Mouse (Mus musculus) midbrain, postnatal 0 days (tissue): ENCODE data around the gene Icos. TPM values are rescaled to one million over a fixed set of nuclear protein-coding genes. Genes with fewer than 3 reads are reported as not detected.

Source experiments
- ATAC-seq: fragments of 200-750 bp; cut with Nextera tagmentation; 2 replicates; pipeline ENCODE4 v1.8.0; 2017; ENCODE audit warnings: moderate number of reproducible peaks, mild to moderate bottlenecking, moderate TSS enrichment, moderate library complexity; ENCODE audit not compliant: low FRiP score
- DNase-seq: peaks from one replicate; pipeline ENCODE4 v3.0.0-alpha.2; 2015; ENCODE audit warnings: low spot score
- H3K27ac ChIP-seq: fragments of 300-500 bp; sonication (generic); 2 replicates; pipeline ENCODE4 v1.5.1; 2014; ENCODE audit warnings: low read depth, mild to moderate bottlenecking, low read length, mixed read lengths
- H3K27me3 ChIP-seq: fragments of 300-500 bp; sonication (generic); 2 replicates; pipeline ENCODE4 v1.6.1; 2014; ENCODE audit warnings: low read length, control low read depth, mixed read lengths; ENCODE audit not compliant: insufficient read depth
- H3K36me3 ChIP-seq: fragments of 300-500 bp; sonication (generic); 2 replicates; pipeline ENCODE4 v1.6.1; 2014; ENCODE audit warnings: low read length, control low read depth, mixed read lengths; ENCODE audit not compliant: insufficient read depth
- H3K4me1 ChIP-seq: fragments of 300-500 bp; sonication (generic); 2 replicates; pipeline ENCODE4 v1.6.1; 2014; ENCODE audit warnings: mild to moderate bottlenecking, control low read depth, antibody characterized with exemption, low read length, mixed read lengths; ENCODE audit not compliant: insufficient read depth
- H3K4me2 ChIP-seq: fragments of 300-500 bp; sonication (generic); 2 replicates; pipeline ENCODE4 v1.6.1; 2014; ENCODE audit warnings: low read depth, mild to moderate bottlenecking, low read length, mixed read lengths; ENCODE audit not compliant: poor library complexity, severe bottlenecking
- H3K4me3 ChIP-seq: fragments of 300-500 bp; sonication (generic); 2 replicates; pipeline ENCODE4 v1.5.1; 2014; ENCODE audit warnings: low read depth, mild to moderate bottlenecking, low read length, moderate library complexity
- H3K9ac ChIP-seq: fragments of 300-500 bp; sonication (generic); replicated peaks from 2 replicates; pipeline ENCODE4 v1.6.1; 2014; ENCODE audit warnings: mild to moderate bottlenecking, low read length, moderate library complexity, mixed read lengths; ENCODE audit not compliant: poor library complexity, severe bottlenecking
- H3K9me3 ChIP-seq: fragments of 300-500 bp; sonication (generic); 2 replicates; pipeline ENCODE4 v1.6.1; 2016; ENCODE audit warnings: low read length, control low read depth
- CTCF ChIP-seq: IDR thresholded peaks from 2 replicates; pipeline ENCODE4 v1.5.1; 2016; ENCODE audit warnings: antibody characterized with exemption, mild to moderate bottlenecking
- WGBS: fragments of 180-500 bp; shearing (Covaris S2); extraction: QIAGEN DNeasy Blood & Tissue Kit; methylation state at CpG from one replicate; pipeline ENCODE4 v1.1.7; 2014; 5-methylcytosine and 5-hydroxymethylcytosine counted together
- polyA plus RNA-seq: library from polyadenylated mRNA; unstranded; fragments of >200 nt; fragmentation: Nextera tagmentation; extraction: Ambion mirVana; gene quantifications from 2 replicates; pipeline ENCODE4 v1.2.1, GENCODE M21; 2015
- total RNA-seq: library from RNA; depleted of rRNA; stranded (reverse); fragments of >200 nt; gene quantifications from 2 replicates; pipeline ENCODE4 v1.2.3, GENCODE M21; 2014

Icos gene
- total and polyA plus RNA-seq, 2 experiments from 2014 or later = 0.14 TPM; not detected in 1

- H3K4me2 ChIP-seq = no peak overlapping the region
- no peak for DNase-seq
- no peak overlapping the region for H3K27ac ChIP-seq
- no peaks in the 10 kb centered on the region for H3K9me3 ChIP-seq
- no peaks in the 10 kb centered on the region for H3K4me1 ChIP-seq
- ATAC-seq = no peak
- no peak overlapping the region for H3K4me3 ChIP-seq
- no peaks in the 10 kb centered on the region for H3K36me3 ChIP-seq
- 88% methylated on average over 6 of the region's 6 CpGs for WGBS
- H3K27me3 ChIP-seq = no peaks in the 10 kb centered on the region
- no peak for TF ChIP-seq CTCF
- H3K9ac ChIP-seq = no peak overlapping the region
These were observed 21.5 kb upstream of the Icos start for GRCm38 (mm10) chr1:60956196-60956595.

GRCm38 (mm10) chr1:60958287-60958686, 19.4 kb upstream of the Icos start:
- H3K36me3 ChIP-seq = no peaks in the 10 kb centered on the region
- no peak for DNase-seq
- no peak overlapping the region for H3K4me3 ChIP-seq
- no peaks in the 10 kb centered on the region for H3K9me3 ChIP-seq
- no peak for ATAC-seq
- no peaks in the 10 kb centered on the region for H3K4me1 ChIP-seq
- no peak overlapping the region for H3K9ac ChIP-seq
- 100% methylated on average over 1 of the region's 1 CpGs for WGBS
- H3K4me2 ChIP-seq = no peak overlapping the region
- peak; percentile 20 for TF ChIP-seq CTCF
- H3K27ac ChIP-seq = no peak overlapping the region
- no peaks in the 10 kb centered on the region for H3K27me3 ChIP-seq

GRCm38 (mm10) chr1:60959246-60959645, 18.5 kb upstream of the Icos start:
- no peak overlapping the region for H3K4me3 ChIP-seq
- H3K4me2 ChIP-seq = no peak overlapping the region
- H3K4me1 ChIP-seq = no peaks in the 10 kb centered on the region
- H3K36me3 ChIP-seq = no peaks in the 10 kb centered on the region
- TF ChIP-seq CTCF = no peak
- H3K27me3 ChIP-seq = no peaks in the 10 kb centered on the region
- H3K9me3 ChIP-seq = no peaks in the 10 kb centered on the region
- no peak overlapping the region for H3K27ac ChIP-seq
- no peak overlapping the region for H3K9ac ChIP-seq
- DNase-seq = no peak
- 96% methylated on average over 4 of the region's 4 CpGs for WGBS
- no peak for ATAC-seq

GRCm38 (mm10) chr1:60960451-60960850, 17.3 kb upstream of the Icos start:
- DNase-seq (no peak), ATAC-seq (no peak)
- no peak overlapping the region for H3K27ac ChIP-seq
- no peak overlapping the region for H3K4me3 ChIP-seq
- no peak for TF ChIP-seq CTCF
- no peaks in the 10 kb centered on the region for H3K36me3 ChIP-seq
- WGBS = 75% methylated on average over 11 of the region's 11 CpGs
- no peaks in the 10 kb centered on the region for H3K9me3 ChIP-seq
- no peak overlapping the region for H3K9ac ChIP-seq
- H3K4me1 ChIP-seq = no peaks in the 10 kb centered on the region
- no peak overlapping the region for H3K4me2 ChIP-seq
- no peaks in the 10 kb centered on the region for H3K27me3 ChIP-seq

GRCm38 (mm10) chr1:60961080-60961479, 16.6 kb upstream of the Icos start:
- H3K36me3 ChIP-seq = no peaks in the 10 kb centered on the region
- H3K27ac ChIP-seq = no peak overlapping the region; the same call in 1 of the 2 replicates
- ATAC-seq (peak; percentile 71; the same call in 1 of the 2 replicates), DNase-seq (peak; percentile 84)
- H3K9ac ChIP-seq = no peak overlapping the region
- TF ChIP-seq CTCF = peak; percentile 90
- no peaks in the 10 kb centered on the region for H3K4me1 ChIP-seq
- 24% methylated on average over 4 of the region's 4 CpGs for WGBS
- no peaks in the 10 kb centered on the region for H3K9me3 ChIP-seq
- H3K27me3 ChIP-seq = no peaks in the 10 kb centered on the region
- H3K4me3 ChIP-seq = no peak overlapping the region
- H3K4me2 ChIP-seq = no peak overlapping the region

GRCm38 (mm10) chr1:60962095-60962494, 15.6 kb upstream of the Icos start:
- no peaks in the 10 kb centered on the region for H3K36me3 ChIP-seq
- H3K27me3 ChIP-seq = no peaks in the 10 kb centered on the region
- no peak overlapping the region for H3K4me3 ChIP-seq
- H3K9ac ChIP-seq = no peak overlapping the region
- 91% methylated on average over 4 of the region's 4 CpGs for WGBS
- no peak overlapping the region for H3K27ac ChIP-seq
- H3K4me1 ChIP-seq = no peaks in the 10 kb centered on the region
- TF ChIP-seq CTCF = peak; percentile 38
- H3K4me2 ChIP-seq = no peak overlapping the region
- no peaks in the 10 kb centered on the region for H3K9me3 ChIP-seq
- no peak for DNase-seq
- no peak for ATAC-seq
